Mouse (Mus musculus): ENCODE data around the gene Uhrf1. TPM values are rescaled to one million over a fixed set of nuclear protein-coding genes. Genes with fewer than 3 reads are reported as not detected.

Gene Uhrf1
- polyA plus RNA-seq, 1 experiment: 0.65 TPM

- 73% methylated on average over 3 of the region's 3 CpGs for WGBS
- H3K4me3 ChIP-seq (replicated peaks; ENCODE audit: insufficient read depth, low read depth, low read length): no peak overlapping the region
- H3K27ac ChIP-seq (ENCODE audit: insufficient read depth, low read length): no peak overlapping the region
- H3K27me3 ChIP-seq (ENCODE audit: control insufficient read depth, insufficient read depth, low read length): no peaks in the 10 kb centered on the region
- TF ChIP-seq POLR2A (IDR thresholded peaks at IDR 0.05; ENCODE audit: borderline replicate concordance, insufficient read depth, low read length) (no peak), CTCF (IDR thresholded peaks at IDR 0.05; ENCODE audit: borderline replicate concordance, insufficient read depth, low read depth, low read length) (no peak)
- DNase-seq: no peak
- peaks cover 15% of the 10 kb centered on the region for H3K4me1 ChIP-seq (ENCODE audit: control insufficient read depth, insufficient read depth, low read length)
These were observed 14.3 kb upstream of the Uhrf1 start for GRCm38 (mm10) chr17:56288866-56289265.

- Histone ChIP-seq H3K4me1 (ENCODE audit: control insufficient read depth, insufficient read depth, low read length) (peaks cover 23% of the 10 kb centered on the region), H3K27me3 (ENCODE audit: control insufficient read depth, insufficient read depth, low read length) (no peaks in the 10 kb centered on the region), H3K27ac (ENCODE audit: insufficient read depth, low read length) (peak overlapping the region; percentile 54; the same call in 1 of the 2 replicates), H3K4me3 (replicated peaks; ENCODE audit: insufficient read depth, low read depth, low read length) (peak overlapping the region; percentile 43)
- DNase-seq: no peak
- TF ChIP-seq POLR2A (IDR thresholded peaks at IDR 0.05; ENCODE audit: borderline replicate concordance, insufficient read depth, low read length) (no peak), CTCF (IDR thresholded peaks at IDR 0.05; ENCODE audit: borderline replicate concordance, insufficient read depth, low read depth, low read length) (no peak)
- 50% methylated on average over 23 of the region's 23 CpGs for WGBS
These were observed 13.5 kb upstream of the Uhrf1 start for GRCm38 (mm10) chr17:56289371-56290331.

GRCm38 (mm10) chr17:56290388-56291170, 12.5 kb upstream of the Uhrf1 start:
- peak; percentile 47 to 54 for DNase-seq
- H3K27me3 ChIP-seq (ENCODE audit: control insufficient read depth, insufficient read depth, low read length): no peaks in the 10 kb centered on the region
- H3K4me3 ChIP-seq (replicated peaks; ENCODE audit: insufficient read depth, low read depth, low read length): peak overlapping the region; percentile 43
- H3K4me1 ChIP-seq (ENCODE audit: control insufficient read depth, insufficient read depth, low read length): peaks cover 23% of the 10 kb centered on the region
- 32% methylated on average over 17 of the region's 17 CpGs for WGBS
- peak overlapping the region; percentile 54; the same call in 1 of the 2 replicates for H3K27ac ChIP-seq (ENCODE audit: insufficient read depth, low read length)
- TF ChIP-seq POLR2A (IDR thresholded peaks at IDR 0.05; ENCODE audit: borderline replicate concordance, insufficient read depth, low read length) (no peak), CTCF (IDR thresholded peaks at IDR 0.05; ENCODE audit: borderline replicate concordance, insufficient read depth, low read depth, low read length) (no peak)

GRCm38 (mm10) chr17:56291171-56291511, 12.0 kb upstream of the Uhrf1 start:
- peak; percentile 58 to 69 for DNase-seq
- no peaks in the 10 kb centered on the region for H3K27me3 ChIP-seq (ENCODE audit: control insufficient read depth, insufficient read depth, low read length)
- H3K4me3 ChIP-seq (replicated peaks; ENCODE audit: insufficient read depth, low read depth, low read length): peak overlapping the region; percentile 7
- whole genome bisulfite sequencing: 2% methylated on average over 16 of the region's 16 CpGs
- peaks cover 23% of the 10 kb centered on the region for H3K4me1 ChIP-seq (ENCODE audit: control insufficient read depth, insufficient read depth, low read length)
- TF ChIP-seq POLR2A (IDR thresholded peaks at IDR 0.05; ENCODE audit: borderline replicate concordance, insufficient read depth, low read length) (no peak), CTCF (IDR thresholded peaks at IDR 0.05; ENCODE audit: borderline replicate concordance, insufficient read depth, low read depth, low read length) (peak; percentile 80)
- no peak overlapping the region for H3K27ac ChIP-seq (ENCODE audit: insufficient read depth, low read length)

- no peak for DNase-seq
- Histone ChIP-seq H3K27ac (ENCODE audit: insufficient read depth, low read length) (no peak overlapping the region), H3K4me1 (ENCODE audit: control insufficient read depth, insufficient read depth, low read length) (peaks cover 23% of the 10 kb centered on the region), H3K27me3 (ENCODE audit: control insufficient read depth, insufficient read depth, low read length) (no peaks in the 10 kb centered on the region), H3K4me3 (replicated peaks; ENCODE audit: insufficient read depth, low read depth, low read length) (no peak overlapping the region)
- TF ChIP-seq CTCF (IDR thresholded peaks at IDR 0.05; ENCODE audit: borderline replicate concordance, insufficient read depth, low read depth, low read length) (no peak), POLR2A (IDR thresholded peaks at IDR 0.05; ENCODE audit: borderline replicate concordance, insufficient read depth, low read length) (no peak)
- 81% methylated on average over 7 of the region's 7 CpGs for WGBS
These were observed 11.2 kb upstream of the Uhrf1 start for GRCm38 (mm10) chr17:56291826-56292475.

GRCm38 (mm10) chr17:56292531-56293222, 10.4 kb upstream of the Uhrf1 start, which contains the start of gene Plin3:
Plin3 (minus strand) TSS chr17:56292873.
- Histone ChIP-seq H3K27ac (ENCODE audit: insufficient read depth, low read length) (no peak within 1 kb of the TSS), H3K4me3 (replicated peaks; ENCODE audit: insufficient read depth, low read depth, low read length) (no peak within 1 kb of the TSS), H3K27me3 (ENCODE audit: control insufficient read depth, insufficient read depth, low read length) (no peaks in the 10 kb centered on the region), H3K4me1 (ENCODE audit: control insufficient read depth, insufficient read depth, low read length) (peaks cover 23% of the 10 kb centered on the region)
- TF ChIP-seq POLR2A (IDR thresholded peaks at IDR 0.05; ENCODE audit: borderline replicate concordance, insufficient read depth, low read length): no peak
- TF ChIP-seq CTCF (IDR thresholded peaks at IDR 0.05; ENCODE audit: borderline replicate concordance, insufficient read depth, low read depth, low read length): no peak
- 64% methylated on average over 4 of the region's 4 CpGs for WGBS
- DNase-seq: peak; percentile 27 to 39

GRCm38 (mm10) chr17:56293291-56293690, 9.8 kb upstream of the Uhrf1 start:
- TF ChIP-seq CTCF (IDR thresholded peaks at IDR 0.05; ENCODE audit: borderline replicate concordance, insufficient read depth, low read depth, low read length): no peak
- no peak for TF ChIP-seq POLR2A (IDR thresholded peaks at IDR 0.05; ENCODE audit: borderline replicate concordance, insufficient read depth, low read length)
- WGBS: 84% methylated on average over 1 of the region's 1 CpGs
- H3K27me3 ChIP-seq (ENCODE audit: control insufficient read depth, insufficient read depth, low read length): no peaks in the 10 kb centered on the region

More at GRCm38 (mm10) chr17:56293291-56293690, 9.8 kb upstream of the Uhrf1 start:
- Histone ChIP-seq H3K4me1 (ENCODE audit: control insufficient read depth, insufficient read depth, low read length) (peaks cover 23% of the 10 kb centered on the region), H3K27ac (ENCODE audit: insufficient read depth, low read length) (no peak overlapping the region), H3K4me3 (replicated peaks; ENCODE audit: insufficient read depth, low read depth, low read length) (no peak overlapping the region)
- DNase-seq: no peak

Measured in cerebellum, adult 2 months (tissue).